Mouse (Mus musculus): ENCODE data around the gene Ube2r2.

DNA sequence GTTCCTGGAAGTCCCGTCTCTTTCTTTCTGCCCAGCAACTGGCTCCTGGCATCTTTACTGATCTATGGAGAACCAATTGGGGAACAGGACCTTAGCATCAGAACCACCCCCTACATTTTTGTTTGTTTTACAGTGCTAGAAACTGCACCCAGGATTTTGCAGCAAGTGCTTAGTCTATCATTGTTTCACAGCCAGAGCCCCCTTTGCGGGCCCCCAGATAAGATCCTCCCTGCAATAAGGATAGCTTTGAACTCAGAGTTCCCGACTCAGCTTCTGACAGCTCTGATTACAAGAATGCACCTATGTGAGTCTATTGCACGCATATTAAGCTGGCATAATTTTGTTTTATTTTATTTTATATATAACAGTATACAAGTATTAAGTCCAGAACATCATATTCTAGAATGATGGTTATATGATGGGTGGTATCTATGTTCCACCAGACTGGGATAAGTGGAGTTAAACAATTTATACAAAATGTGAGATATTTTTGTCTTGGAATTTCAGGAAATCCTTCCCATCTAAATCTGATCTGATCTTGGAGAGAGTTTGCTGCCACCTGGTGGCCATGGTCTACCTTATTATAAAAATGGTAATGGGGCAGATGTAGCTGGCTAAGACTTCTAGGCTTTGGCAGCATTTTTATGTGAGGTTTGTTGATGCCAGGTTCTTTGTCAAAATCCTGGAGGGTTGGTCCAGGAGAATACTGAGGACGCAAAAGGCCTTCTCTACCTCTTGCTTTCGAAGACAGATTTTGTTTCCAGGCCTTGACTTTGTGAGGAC lies 30.3 kb downstream of the Ube2r2 start:
- TF ChIP-seq CTCF (IDR thresholded peaks at IDR 0.05; ENCODE audit: insufficient read depth, low read length) (peak; percentile 33; the same call in 1 of the 2 replicates), POLR2A (IDR thresholded peaks at IDR 0.05; ENCODE audit: borderline replicate concordance, extremely low read depth, low read depth, low read length) (no peak)
